Mouse (Mus musculus) heart, adult 2 months (tissue): Measurements from ENCODE around the gene AC140267.1. TPM values are rescaled to one million over a fixed set of nuclear protein-coding genes. Genes with fewer than 3 reads are reported as not detected.

Source experiments
- DNase-seq, 2 experiments: peaks; one replicate each; pipeline ENCODE4 v3.0.0; 2021
- H3K27ac ChIP-seq: fragments of 200-600 bp; 2 replicates; pipeline ENCODE4 v1.8.1; 2022
- H3K27me3 ChIP-seq: fragments of 200-500 bp; 2 replicates; pipeline ENCODE4 v1.6.1; 2012; ENCODE audit warnings: mild to moderate bottlenecking, low read length, inconsistent platforms, mixed read lengths; ENCODE audit not compliant: control insufficient read depth, insufficient read depth
- H3K36me3 ChIP-seq: fragments of 200-500 bp; 2 replicates; pipeline ENCODE4 v1.6.1; 2012; ENCODE audit warnings: low read length, inconsistent platforms; ENCODE audit not compliant: control insufficient read depth, insufficient read depth
- H3K4me1 ChIP-seq: fragments of 200-500 bp; 2 replicates; pipeline ENCODE4 v1.6.1; 2011; ENCODE audit warnings: low read length; ENCODE audit not compliant: control insufficient read depth, insufficient read depth
- H3K4me3 ChIP-seq: fragments of 200-600 bp; 2 replicates; pipeline ENCODE4 v1.8.1; 2022
- H3K79me2 ChIP-seq: fragments of 200-500 bp; replicated peaks from 2 replicates; pipeline ENCODE4 v1.6.1; 2012; ENCODE audit warnings: mild to moderate bottlenecking, inconsistent platforms, low read length, moderate library complexity, mixed read lengths; ENCODE audit not compliant: control insufficient read depth, insufficient read depth
- H3K9ac ChIP-seq: fragments of 200-500 bp; 2 replicates; pipeline ENCODE4 v1.6.1; 2012; ENCODE audit warnings: low read depth, mild to moderate bottlenecking, control low read depth, inconsistent platforms, low read length, mixed read lengths
- CTCF ChIP-seq: fragments of 200-600 bp; IDR thresholded peaks from 2 replicates; pipeline ENCODE4 v1.8.1; 2022; ENCODE audit warnings: antibody characterized with exemption, mild to moderate bottlenecking, moderate library complexity
- EP300 ChIP-seq: fragments of 200-500 bp; IDR thresholded peaks from 2 replicates; pipeline ENCODE4 v1.6.1; 2011; ENCODE audit warnings: low read depth, low read length, control low read depth; ENCODE audit not compliant: insufficient read depth
- POLR2A ChIP-seq: fragments of 200-500 bp; IDR thresholded peaks from 2 replicates; pipeline ENCODE4 v1.6.1; 2011; ENCODE audit warnings: mild to moderate bottlenecking, low read depth, low read length, control low read depth; ENCODE audit not compliant: insufficient read depth
- WGBS: fragments of 180-500 bp; shearing (Covaris S2); methylation state at CpG from one replicate; pipeline ENCODE4 v1.1.7; 2018; 5-methylcytosine and 5-hydroxymethylcytosine counted together
- intact Hi-C: fragments of 180-260 bp; cut with DNase I; formaldehyde crosslinking; loops from one replicate; pipeline ENCODE4 v1.15.1; 2025
- polyA plus RNA-seq: library from polyadenylated mRNA; depleted of rRNA; stranded (reverse); fragments of >200 nt; gene quantifications from 2 replicates; pipeline ENCODE4 v1.2.3, GENCODE M21; 2012
- total RNA-seq, 2 experiments: library from RNA; stranded (reverse); gene quantifications; 2 replicates each; pipeline ENCODE4 v1.2.3; 2021

AC140267.1 gene
- total and polyA plus RNA-seq, 3 experiments = 10.3 to 29.5 TPM; not detected in 1

- Histone ChIP-seq H3K27ac (no peak overlapping the region), H3K4me3 (no peak overlapping the region), H3K36me3 (no peaks in the 10 kb centered on the region), H3K27me3 (no peaks in the 10 kb centered on the region), H3K9ac (no peak overlapping the region), H3K79me2 (no peaks in the 10 kb centered on the region), H3K4me1 (no peaks in the 10 kb centered on the region)
- intact Hi-C loops = loop anchor here (2.0 to 10.0 kb wide), 2 partner anchors 135 to 279 kb away; no protein-coding TSS in a partner anchor
- 65% methylated on average over 7 of the region's 7 CpGs for WGBS
- no peak for DNase-seq
- TF ChIP-seq POLR2A = no peak
- no peak for TF ChIP-seq EP300
- TF ChIP-seq CTCF = no peak
Measured at GRCm38 (mm10) chr15:80223751-80224150, 11.9 kb upstream of the AC140267.1 start.

DNA sequence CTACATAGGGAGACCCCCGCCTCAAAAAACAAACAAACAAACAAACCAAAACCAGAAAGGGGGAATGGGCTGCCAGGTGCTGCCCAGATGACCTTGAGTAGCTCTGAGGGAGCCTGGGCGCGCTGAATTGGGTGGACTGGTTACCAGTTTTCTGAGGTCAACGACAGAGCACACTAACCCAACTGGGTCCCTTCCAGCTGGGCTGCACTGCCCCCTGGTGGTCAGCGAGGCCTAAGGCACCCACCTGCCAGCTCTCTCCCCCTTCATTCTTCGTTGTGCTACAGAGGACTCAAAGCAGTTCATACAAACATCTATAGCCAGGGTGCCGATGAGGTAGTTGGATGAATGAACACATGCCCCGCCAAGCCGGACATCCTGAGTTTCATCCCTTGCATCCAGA lies 10.4 kb upstream of the AC140267.1 start:
- H3K4me3 ChIP-seq = no peak overlapping the region
- no peaks in the 10 kb centered on the region for H3K36me3 ChIP-seq
- no peaks in the 10 kb centered on the region for H3K79me2 ChIP-seq
- peak; percentile 53 to 81 for DNase-seq
- 18% methylated on average over 9 of the region's 9 CpGs for WGBS
- H3K27me3 ChIP-seq = no peaks in the 10 kb centered on the region
- H3K9ac ChIP-seq = no peak overlapping the region
- TF ChIP-seq POLR2A (no peak), EP300 (no peak), CTCF (peak; percentile 82)
- no peak overlapping the region for H3K27ac ChIP-seq
- intact Hi-C loops = loop anchor here (2.0 to 10.0 kb wide), 4 partner anchors 37 to 280 kb away; partner anchors contain the start of genes Rps19bp1 and Tab1
- no peaks in the 10 kb centered on the region for H3K4me1 ChIP-seq

DNA sequence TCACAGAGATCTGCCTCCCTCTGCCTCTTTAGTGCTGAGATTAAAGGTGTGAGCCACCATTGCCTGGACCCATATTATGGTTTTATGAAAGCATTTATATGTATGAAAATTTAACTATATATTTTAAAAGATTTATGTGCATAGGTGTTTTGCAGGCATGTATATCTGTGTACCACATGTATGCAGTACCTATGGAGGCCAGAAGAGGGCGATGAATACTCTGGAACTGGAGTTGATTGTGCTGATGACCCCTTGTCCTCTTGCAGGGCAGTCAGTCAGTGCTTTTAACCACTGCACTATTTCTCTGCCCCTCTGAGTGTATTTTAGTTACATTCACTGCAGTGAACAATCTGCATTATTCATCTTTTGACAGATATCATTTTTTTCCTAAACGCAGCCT lies 9.8 kb upstream of the AC140267.1 start:
- DNase-seq = peak in 1 of 2 experiments; percentile 20
- 48% methylated on average over 2 of the region's 2 CpGs for WGBS
- no peak overlapping the region for H3K27ac ChIP-seq
- H3K79me2 ChIP-seq = no peaks in the 10 kb centered on the region
- H3K4me3 ChIP-seq = no peak overlapping the region
- intact Hi-C loops = loop anchor here (2.0 to 10.0 kb wide), 4 partner anchors 37 to 281 kb away; partner anchors contain the start of genes Rps19bp1 and Tab1
- TF ChIP-seq EP300 (no peak), CTCF (peak; percentile 66)
- H3K4me1 ChIP-seq = no peaks in the 10 kb centered on the region
- H3K36me3 ChIP-seq = no peaks in the 10 kb centered on the region
- H3K9ac ChIP-seq = no peak overlapping the region
- H3K27me3 ChIP-seq = no peaks in the 10 kb centered on the region

DNA sequence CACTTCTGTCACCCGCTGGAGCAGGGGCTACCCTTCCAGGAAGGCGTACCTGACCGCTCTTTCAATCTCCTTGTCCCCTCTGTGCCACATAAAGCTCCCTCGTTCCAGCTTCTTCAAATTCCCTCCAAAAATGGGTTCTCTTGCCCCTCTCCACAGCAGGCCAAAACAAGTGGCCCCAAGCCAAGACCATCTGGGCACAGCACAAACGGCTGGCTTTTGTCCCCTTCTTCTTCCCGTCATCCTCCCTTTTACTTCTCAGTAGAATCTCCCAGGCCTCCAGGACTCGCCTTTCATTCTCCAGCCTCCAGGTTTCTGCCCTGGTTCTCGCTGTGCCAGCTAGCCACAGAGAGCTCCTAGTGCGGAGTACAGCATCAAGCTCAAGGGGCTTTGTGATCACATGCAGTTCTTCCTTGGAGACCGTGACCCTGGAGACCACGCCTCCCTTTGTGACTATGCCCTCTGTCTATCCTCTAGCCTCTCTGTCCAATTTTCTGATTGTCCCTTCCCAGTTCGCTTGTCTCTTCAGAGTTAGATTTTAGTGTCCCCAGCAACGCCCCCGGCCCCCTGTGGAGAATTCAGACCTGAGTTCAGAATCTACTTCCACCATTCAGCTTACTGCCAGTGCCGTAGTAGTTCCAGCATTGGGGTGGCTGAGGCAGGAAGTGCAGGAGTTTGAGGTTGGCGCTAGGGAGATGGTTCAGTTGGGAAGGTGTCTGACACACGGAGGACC lies 7.4 kb upstream of the AC140267.1 start:
- Histone ChIP-seq H3K79me2 (no peaks in the 10 kb centered on the region), H3K4me3 (no peak overlapping the region), H3K4me1 (no peaks in the 10 kb centered on the region), H3K27me3 (no peaks in the 10 kb centered on the region), H3K27ac (no peak overlapping the region), H3K9ac (no peak overlapping the region), H3K36me3 (no peaks in the 10 kb centered on the region)
- intact Hi-C loops = loop anchor here (5.0 to 10.0 kb wide), 3 partner anchors 34 to 283 kb away; partner anchors contain the start of genes Rps19bp1 and Tab1
- DNase-seq = no peak
- TF ChIP-seq POLR2A (no peak), EP300 (no peak), CTCF (no peak)
- WGBS = 71% methylated on average over 17 of the region's 17 CpGs

DNA sequence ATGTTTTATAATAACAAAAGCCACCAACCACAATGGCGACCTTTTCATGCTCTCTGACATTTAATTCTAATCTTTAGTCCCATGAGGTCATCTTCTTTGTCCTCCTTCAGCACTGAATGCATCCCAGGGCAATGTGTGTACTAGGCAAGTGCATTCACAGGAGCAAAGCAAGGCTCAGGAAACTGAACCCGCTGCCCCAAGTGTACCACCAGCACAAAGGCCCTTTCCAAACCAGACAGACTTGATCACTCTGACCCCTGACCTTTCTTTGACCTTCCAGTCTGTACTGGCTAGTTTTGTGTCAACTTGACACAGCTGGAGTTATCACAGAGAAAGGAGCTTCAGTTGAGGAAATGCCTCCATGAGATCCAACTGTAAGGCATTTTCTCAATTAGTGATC lies 3.3 kb upstream of the AC140267.1 start:
- Histone ChIP-seq H3K4me1 (peaks cover 3% of the 10 kb centered on the region; the same call in 1 of the 2 replicates), H3K27ac (no peak overlapping the region), H3K27me3 (no peaks in the 10 kb centered on the region), H3K4me3 (no peak overlapping the region), H3K9ac (no peak overlapping the region), H3K79me2 (no peaks in the 10 kb centered on the region; the same call in 1 of the 2 replicates), H3K36me3 (peaks cover 8% of the 10 kb centered on the region)
- 57% methylated on average over 2 of the region's 2 CpGs for WGBS
- intact Hi-C loops = no loop called here
- no peak for TF ChIP-seq POLR2A
- no peak for DNase-seq

GRCm38 (mm10) chr15:80233053-80233452 lies 2.6 kb upstream of the AC140267.1 start:
- no peaks in the 10 kb centered on the region for H3K27me3 ChIP-seq
- H3K79me2 ChIP-seq = peaks cover 2% of the 10 kb centered on the region; the same call in 1 of the 2 replicates
- H3K27ac ChIP-seq = peak overlapping the region; percentile 79
- intact Hi-C loops = no loop called here
- WGBS = 69% methylated on average over 4 of the region's 4 CpGs
- no peak overlapping the region for H3K4me3 ChIP-seq
- peaks cover 3% of the 10 kb centered on the region; the same call in 1 of the 2 replicates for H3K4me1 ChIP-seq
- TF ChIP-seq EP300 (no peak), POLR2A (no peak), CTCF (no peak)
- H3K9ac ChIP-seq = no peak overlapping the region
- peaks cover 8% of the 10 kb centered on the region for H3K36me3 ChIP-seq
- DNase-seq = no peak
